Mouse (Mus musculus): ENCODE measurements around the gene Draxin.

GRCm38 (mm10) chr4:148080597-148080973 lies 49.9 kb downstream of the Draxin start:
- TF ChIP-seq GATA1 (IDR thresholded peaks at IDR 0.05; ENCODE audit: low read length) (no peak), TAL1 (IDR thresholded peaks at IDR 0.05; ENCODE audit: low read length) (no peak)
